ENCODE assay signal across 8 mouse cellular contexts in the genomic region with DNA sequence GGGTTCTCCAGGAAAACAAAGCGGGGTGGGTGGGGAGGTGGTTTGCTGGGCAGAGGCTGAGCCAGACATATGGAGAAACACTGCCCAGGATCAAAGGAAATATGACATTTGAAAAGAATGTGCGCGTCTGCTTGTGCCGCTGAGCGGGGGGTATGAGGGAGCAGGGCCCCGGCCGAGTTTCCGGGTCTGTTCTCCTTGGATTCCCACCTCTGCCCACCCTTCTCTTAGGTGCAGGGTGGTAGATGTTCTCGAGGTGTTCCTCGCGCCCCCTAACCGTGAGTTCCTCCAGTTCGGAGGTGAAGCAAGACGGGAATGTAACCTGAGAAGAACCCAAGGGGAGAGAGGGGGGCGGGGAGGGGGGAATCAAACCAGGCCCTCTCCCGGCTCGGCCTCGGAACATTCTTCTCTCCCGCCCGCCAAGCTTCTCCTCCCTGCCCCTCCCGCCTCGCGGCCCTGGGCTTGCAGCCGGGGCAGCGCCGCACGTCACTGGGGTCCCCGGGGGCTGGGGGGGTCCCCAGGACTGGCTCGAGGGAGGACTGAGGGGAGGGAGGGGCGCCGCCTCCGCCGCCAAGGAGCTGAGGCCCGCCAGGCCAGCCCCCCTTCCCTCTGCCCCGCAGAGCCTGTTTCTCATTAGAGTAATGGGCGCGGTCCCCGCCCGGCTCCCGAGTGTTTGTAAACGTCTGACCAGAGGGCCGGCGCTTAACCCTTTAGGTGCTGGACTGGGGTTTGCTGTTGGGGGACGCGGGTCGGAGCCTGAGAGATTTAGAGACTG. TPM values are rescaled to one million over a fixed set of nuclear protein-coding genes. Genes with fewer than 3 reads are reported as not detected.
DNase-seq lines count a peak whose midpoint lies in the region; ATAC-seq and TF ChIP-seq lines count a peak whose summit lies in the region.

Gene Nfatc4, plus strand, starts transcription at position 154 of the 772 bp plus-strand sequence.

- peak within 1 kb of the TSS; percentile 66 for H3K9ac ChIP-seq in hindbrain, embryonic 15.5 days
- H3K9ac ChIP-seq in limb, embryonic 15.5 days: peak within 1 kb of the TSS; percentile 63

- peaks cover 21% of the 10 kb centered on the region for H3K27me3 ChIP-seq in hindbrain, embryonic 15.5 days
- H3K27me3 ChIP-seq in limb, embryonic 15.5 days: no peaks in the 10 kb centered on the region

- peak within 1 kb of the TSS; percentile 46 for H3K4me3 ChIP-seq in left cerebral cortex, adult 2 months
- peak within 1 kb of the TSS; percentile 57 for H3K4me3 ChIP-seq in hindbrain, embryonic 15.5 days
- H3K4me3 ChIP-seq in limb, embryonic 15.5 days: peak within 1 kb of the TSS; percentile 72

- intact Hi-C loops in left cerebral cortex, adult 2 months (cut with DNase I): loop anchor here (1.0 to 5.0 kb wide), 3 partner anchors 40 to 96 kb away; partner anchors contain the start of gene Adcy4

- DNase-seq in left cerebral cortex, adult 2 months (ENCODE audit: extremely low spot score in 1 of 2, low spot score in 2 of 2): peak; percentile 19 to 28
- no peak for DNase-seq in left cerebral cortex, adult 9 months (ENCODE audit: low spot score in 2 of 2)
- DNase-seq in brain, embryonic 14.5 days (ENCODE audit: low read depth): peak; percentile 95
- DNase-seq in gastrocnemius, adult 8-10 months (ENCODE audit: low spot score in 2 of 2): peak; percentile 76 to 87
- peak; percentile 44 for DNase-seq in naive thymus-derived CD4-positive, alpha-beta T cell, adult 2 months (ENCODE audit: low read depth)
- peak; percentile 79 for DNase-seq in urinary bladder, postnatal 10 days (ENCODE audit: low spot score)

- TF ChIP-seq POLR2A in brain, embryonic 14.5 days (IDR thresholded peaks at IDR 0.05; ENCODE audit: borderline replicate concordance, extremely low read depth, insufficient read depth, insufficient read length, poor library complexity, severe bottlenecking): no peak

- peak within 1 kb of the TSS; percentile 56 for H3K27ac ChIP-seq in left cerebral cortex, adult 2 months
- peak within 1 kb of the TSS; percentile 81 for H3K27ac ChIP-seq in hindbrain, embryonic 15.5 days (replicated peaks)
- H3K27ac ChIP-seq in limb, embryonic 15.5 days: peak within 1 kb of the TSS; percentile 99

- TF ChIP-seq CTCF in left cerebral cortex, adult 2 months (IDR thresholded peaks at IDR 0.05): no peak
- no peak for TF ChIP-seq CTCF in brain, embryonic 14.5 days (IDR thresholded peaks at IDR 0.05; ENCODE audit: borderline replicate concordance, extremely low read depth, insufficient read depth, insufficient read length)

- under 1% methylated on average over 40 of the region's 46 CpGs for WGBS in hindbrain, embryonic 15.5 days
- WGBS in limb, embryonic 15.5 days: under 1% methylated on average over 42 of the region's 46 CpGs

- no peaks in the 10 kb centered on the region for H3K9me3 ChIP-seq in hindbrain, embryonic 15.5 days
- H3K9me3 ChIP-seq in limb, embryonic 15.5 days: no peaks in the 10 kb centered on the region

- ATAC-seq in hindbrain, embryonic 15.5 days (ENCODE audit: low FRiP score, low read depth): peak; percentile 75
- ATAC-seq in limb, embryonic 15.5 days (ENCODE audit: insufficient number of reproducible peaks, low FRiP score, low TSS enrichment, low read depth): peak; percentile 83

- no peaks in the 10 kb centered on the region for H3K36me3 ChIP-seq in hindbrain, embryonic 15.5 days
- peaks cover 11% of the 10 kb centered on the region for H3K36me3 ChIP-seq in limb, embryonic 15.5 days

- peaks cover 41% of the 10 kb centered on the region for H3K4me1 ChIP-seq in hindbrain, embryonic 15.5 days (replicated peaks)
- peaks cover 35% of the 10 kb centered on the region for H3K4me1 ChIP-seq in limb, embryonic 15.5 days

- peak within 1 kb of the TSS; percentile 91 for H3K4me2 ChIP-seq in hindbrain, embryonic 15.5 days
- H3K4me2 ChIP-seq in limb, embryonic 15.5 days: peak within 1 kb of the TSS; percentile 75

RNA-seq across cellular contexts. Expression of gene Nfatc4, which starts in this region (rescaled TPM):
- total RNA-seq in left cerebral cortex, adult 2 months (2021): 1 to 10 TPM; 1.1 to 2.6 TPM
- 22.3 and 26.2 TPM in 2 replicates for polyA plus RNA-seq in brain, embryonic 14.5 days (2012; rRNA removed)
- total RNA-seq in gastrocnemius, adult 8-10 months (2022): 1 to 10 TPM; 1.9 to 3.3 (median 2.5) TPM
- polyA plus RNA-seq in hindbrain, embryonic 15.5 days (2015; fragmentation: Nextera tagmentation; extraction: Ambion mirVana): 10.3 and 10.9 TPM in 2 replicates
- 89.3 and 95.9 TPM in 2 replicates for polyA plus RNA-seq in limb, embryonic 15.5 days (2015; fragmentation: Nextera tagmentation; extraction: Ambion mirVana)

Comparison
In these comparisons a context has a peak if more than half of its experiments do, and no peak if none do; other contexts are left out.
1. DNase-seq: peak in left cerebral cortex, adult 2 months (2 of 2), brain, embryonic 14.5 days (single experiment), gastrocnemius, adult 8-10 months (2 of 2), naive thymus-derived CD4-positive, alpha-beta T cell, adult 2 months (single experiment) and urinary bladder, postnatal 10 days (single experiment); none in left cerebral cortex, adult 9 months (0 of 2).
2. Peak in every context shown above with its lines, with median percentiles within 50 percentile points of each other: H3K27ac ChIP-seq and H3K4me3 ChIP-seq.